Mouse (Mus musculus) urinary bladder, postnatal 14 days (tissue): ENCODE measurements around the gene S100a6.
A peak's percentile ranks its signal among the peaks of the same experiment; 100 is the strongest.

ENCODE experiments used
- DNase-seq: peaks from one replicate; pipeline ENCODE4 v3.0.0; 2021; ENCODE audit warnings: low spot score

Gene S100a6

GRCm38 (mm10) chr3:90612728-90613291 is at the start of gene S100a6:
TSS of gene S100a6 (plus strand) at chr3:90612882.
- DNase-seq = peak; percentile 92

- peak; percentile 35 for DNase-seq
Observed at GRCm38 (mm10) chr3:90574691-90575090, 38.0 kb upstream of the S100a6 start.

- DNase-seq = no peak
Observed at GRCm38 (mm10) chr3:90575320-90575719, 37.4 kb upstream of the S100a6 start.

GRCm38 (mm10) chr3:90576351-90577001 is 36.2 kb upstream of the S100a6 start:
- DNase-seq = no peak

GRCm38 (mm10) chr3:90579433-90579832 is 33.2 kb upstream of the S100a6 start:
- DNase-seq = no peak

GRCm38 (mm10) chr3:90581141-90581540 is 31.5 kb upstream of the S100a6 start:
- no peak for DNase-seq

GRCm38 (mm10) chr3:90582156-90582555 is 30.5 kb upstream of the S100a6 start:
- DNase-seq = no peak

- no peak for DNase-seq
Observed at GRCm38 (mm10) chr3:90582556-90582955, 30.1 kb upstream of the S100a6 start.

- DNase-seq = no peak
Observed at GRCm38 (mm10) chr3:90583893-90584292, 28.8 kb upstream of the S100a6 start.

- DNase-seq = peak; percentile 76
Observed at GRCm38 (mm10) chr3:90585595-90585994, 27.1 kb upstream of the S100a6 start.

- peak; percentile 14 for DNase-seq
Observed at GRCm38 (mm10) chr3:90586016-90586643, 26.6 kb upstream of the S100a6 start.

- peak; percentile 96 for DNase-seq
Observed at GRCm38 (mm10) chr3:90586906-90587305, 25.8 kb upstream of the S100a6 start.

- DNase-seq = peak; percentile 70
Observed at GRCm38 (mm10) chr3:90587361-90588101, 25.2 kb upstream of the S100a6 start.

- no peak for DNase-seq
Observed at GRCm38 (mm10) chr3:90589390-90589789, 23.3 kb upstream of the S100a6 start.

GRCm38 (mm10) chr3:90589947-90590346 is 22.7 kb upstream of the S100a6 start, which contains the start of gene S100a2:
TSS of gene S100a2 (plus strand) at chr3:90590247.
- no peak for DNase-seq

- no peak for DNase-seq
Observed at GRCm38 (mm10) chr3:90594466-90594865, 18.2 kb upstream of the S100a6 start.

GRCm38 (mm10) chr3:90595556-90595955 is 17.1 kb upstream of the S100a6 start:
- no peak for DNase-seq

GRCm38 (mm10) chr3:90596810-90597209 is 15.9 kb upstream of the S100a6 start:
- peak; percentile 7 for DNase-seq

- DNase-seq = peak; percentile 10
Observed at GRCm38 (mm10) chr3:90597736-90598135, 14.9 kb upstream of the S100a6 start.

GRCm38 (mm10) chr3:90598212-90598611 is 14.5 kb upstream of the S100a6 start:
- DNase-seq = no peak

- peak; percentile 27 for DNase-seq
Observed at GRCm38 (mm10) chr3:90599401-90599800, 13.3 kb upstream of the S100a6 start.

- DNase-seq = no peak
Observed at GRCm38 (mm10) chr3:90600036-90600435, 12.6 kb upstream of the S100a6 start.
